Mouse (Mus musculus) kidney, embryonic 16.5 days (tissue): ENCODE measurements at regions not wholly inside any gene's neighbourhood (a gene's known extent, or its start where the extent isn't known, plus 50 kb on each side); places are given as distances from the start of the nearest gene placed in this dataset.

Experiments
- ATAC-seq: fragments of 200-750 bp; cut with Nextera tagmentation; 2 replicates; pipeline ENCODE4 v1.8.0; 2017; ENCODE audit warnings: moderate TSS enrichment; ENCODE audit not compliant: low FRiP score, low TSS enrichment
- H3K27ac ChIP-seq: fragments of 300-500 bp; sonication (generic); 2 replicates; pipeline ENCODE4 v1.5.1; 2014; ENCODE audit warnings: low read length
- H3K27me3 ChIP-seq: fragments of 300-500 bp; sonication (generic); 2 replicates; pipeline ENCODE4 v1.6.1; 2014; ENCODE audit warnings: low read length, control low read depth, mixed read lengths; ENCODE audit not compliant: insufficient read depth
- H3K36me3 ChIP-seq: fragments of 300-500 bp; sonication (generic); 2 replicates; pipeline ENCODE4 v1.6.1; 2014; ENCODE audit warnings: low read length, control low read depth, mixed read lengths; ENCODE audit not compliant: insufficient read depth
- H3K4me1 ChIP-seq: fragments of 300-500 bp; sonication (generic); 2 replicates; pipeline ENCODE4 v1.6.1; 2014; ENCODE audit warnings: low read length, control low read depth, mixed read lengths; ENCODE audit not compliant: insufficient read depth
- H3K4me2 ChIP-seq: fragments of 300-500 bp; sonication (generic); replicated peaks from 2 replicates; pipeline ENCODE4 v1.6.1; 2014; ENCODE audit warnings: low read depth, low read length
- H3K4me3 ChIP-seq: fragments of 300-500 bp; sonication (generic); 2 replicates; pipeline ENCODE4 v1.5.1; 2014; ENCODE audit warnings: mild to moderate bottlenecking, low read length
- H3K9ac ChIP-seq: fragments of 300-500 bp; sonication (generic); replicated peaks from 2 replicates; pipeline ENCODE4 v1.6.1; 2014; ENCODE audit warnings: low read length
- H3K9me3 ChIP-seq: fragments of 300-500 bp; sonication (generic); 2 replicates; pipeline ENCODE4 v1.6.1; 2016; ENCODE audit warnings: low read length, control low read depth
- WGBS: fragments of 180-500 bp; shearing (Covaris S2); extraction: QIAGEN DNeasy Blood & Tissue Kit; methylation state at CpG from one replicate; pipeline ENCODE4 v1.1.7; 2014; 5-methylcytosine and 5-hydroxymethylcytosine counted together

DNA sequence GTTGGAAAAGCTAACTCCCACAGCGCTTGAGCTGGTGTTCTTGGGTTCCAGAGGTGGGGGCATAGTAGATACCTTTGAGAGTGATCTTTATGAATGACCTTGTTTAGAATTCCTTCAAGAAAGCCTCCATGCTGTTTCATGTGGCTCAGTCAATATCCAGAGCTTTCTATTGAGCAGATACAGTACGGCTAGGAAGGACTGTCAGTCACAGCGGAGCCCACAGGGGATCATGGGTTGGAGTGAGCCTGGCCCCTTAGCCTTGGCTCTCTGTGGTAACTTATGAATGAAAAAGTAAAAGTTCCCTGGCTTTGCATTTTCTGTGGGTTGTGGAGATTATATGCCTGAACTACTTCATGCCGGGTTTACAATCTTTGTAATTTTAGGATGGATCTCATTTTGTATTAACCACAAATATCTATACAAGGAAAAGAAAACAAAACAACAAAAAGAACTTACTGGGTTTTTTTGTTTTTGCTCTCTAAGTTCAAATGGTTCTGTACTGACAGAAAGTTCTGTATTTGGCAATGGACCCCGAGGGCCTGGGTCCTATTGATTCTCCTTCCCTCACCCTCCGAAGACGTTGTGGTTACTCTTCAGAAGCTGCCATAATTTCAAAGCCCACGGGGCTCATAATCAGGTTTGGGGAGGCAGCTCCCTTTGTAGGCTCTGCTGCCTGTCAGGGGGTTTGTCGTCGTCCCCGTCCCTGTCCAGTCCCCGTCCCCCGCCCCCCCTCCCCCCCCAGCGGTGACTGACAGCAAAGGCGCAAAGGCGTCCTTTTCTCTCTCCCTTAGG, 117.7 kb upstream of the Tut7 start:
- 30% methylated on average over 16 of the region's 16 CpGs for WGBS
- H3K4me2 ChIP-seq: peak overlapping the region; percentile 33
- H3K36me3 ChIP-seq: no peaks in the 10 kb centered on the region
- peaks cover 21% of the 10 kb centered on the region for H3K4me1 ChIP-seq
- H3K27me3 ChIP-seq: no peaks in the 10 kb centered on the region
- H3K4me3 ChIP-seq: no peak overlapping the region
- ATAC-seq: no peak
- H3K9ac ChIP-seq: no peak overlapping the region
- H3K9me3 ChIP-seq: no peaks in the 10 kb centered on the region
- no peak overlapping the region for H3K27ac ChIP-seq

DNA sequence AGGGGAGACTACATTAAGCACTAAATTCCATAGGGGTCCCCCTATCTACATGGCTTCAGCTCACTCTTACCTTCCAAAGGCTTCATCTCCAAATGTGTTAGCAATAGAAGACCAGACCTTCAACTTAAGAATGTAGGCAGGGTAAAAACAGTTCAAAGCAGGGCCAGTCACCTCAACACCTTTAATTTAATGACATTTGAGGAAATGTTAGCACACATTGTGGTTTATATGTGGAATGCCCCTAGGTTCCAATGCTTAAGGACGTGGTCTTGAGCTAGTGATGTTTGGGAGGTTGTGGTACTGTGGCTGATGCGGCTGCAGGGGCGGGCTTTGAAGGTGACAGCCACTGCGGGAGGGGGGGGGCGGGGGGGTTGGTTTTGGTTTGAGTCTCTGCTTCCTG, 116.9 kb upstream of the Tut7 start:
- Histone ChIP-seq H3K36me3 (no peaks in the 10 kb centered on the region), H3K9me3 (no peaks in the 10 kb centered on the region), H3K27me3 (no peaks in the 10 kb centered on the region), H3K27ac (no peak overlapping the region), H3K4me1 (peaks cover 21% of the 10 kb centered on the region), H3K4me2 (no peak overlapping the region), H3K4me3 (no peak overlapping the region), H3K9ac (no peak overlapping the region)
- WGBS: 66% methylated on average over 5 of the region's 5 CpGs
- no peak for ATAC-seq

DNA sequence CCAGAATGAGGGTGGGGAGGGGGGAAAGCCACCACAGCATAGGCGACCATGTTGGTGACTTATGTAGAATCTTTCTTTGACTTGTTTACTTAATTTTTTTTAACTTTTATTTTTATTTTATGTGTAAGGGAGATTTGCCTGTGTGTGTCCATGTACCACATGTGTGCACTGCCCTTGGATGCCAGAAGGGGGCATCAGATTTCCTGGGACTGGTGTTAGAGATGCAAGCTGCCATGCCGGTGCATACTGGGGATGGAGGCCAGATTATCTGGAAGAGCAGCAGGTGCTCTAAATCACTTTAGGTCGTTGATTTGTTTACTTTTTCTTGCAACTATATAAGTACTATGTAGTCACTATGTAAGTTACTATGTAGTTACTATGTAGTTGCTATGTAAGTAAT, 114.2 kb upstream of the Tut7 start:
- Histone ChIP-seq H3K27me3 (no peaks in the 10 kb centered on the region), H3K9ac (no peak overlapping the region), H3K36me3 (no peaks in the 10 kb centered on the region), H3K4me2 (no peak overlapping the region), H3K4me3 (no peak overlapping the region), H3K27ac (no peak overlapping the region), H3K9me3 (no peaks in the 10 kb centered on the region), H3K4me1 (peaks cover 12% of the 10 kb centered on the region)
- ATAC-seq: no peak
- 60% methylated on average over 3 of the region's 3 CpGs for WGBS

DNA sequence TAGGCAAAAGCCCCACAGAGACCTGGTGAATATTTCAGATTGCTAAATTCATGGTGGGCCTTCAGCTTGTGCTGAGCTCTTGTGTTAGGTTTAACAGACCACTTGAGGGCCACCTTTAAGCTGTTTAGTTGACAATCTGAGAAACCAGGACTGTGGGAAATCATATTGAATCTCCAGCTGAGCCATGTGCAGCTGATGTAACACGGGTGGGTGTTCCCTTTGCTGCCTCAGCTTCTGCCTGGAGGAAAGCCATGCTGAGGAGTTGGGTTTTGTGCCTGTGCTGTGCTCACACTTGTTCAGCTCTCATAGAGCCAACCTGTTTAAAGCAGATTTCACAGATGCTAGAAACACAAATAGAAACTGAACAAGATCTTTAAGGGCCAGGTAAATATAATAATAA, 111.6 kb upstream of the Tut7 start:
- Histone ChIP-seq H3K27me3 (no peaks in the 10 kb centered on the region), H3K4me2 (no peak overlapping the region), H3K36me3 (no peaks in the 10 kb centered on the region), H3K9ac (no peak overlapping the region), H3K4me1 (no peaks in the 10 kb centered on the region), H3K4me3 (no peak overlapping the region), H3K27ac (no peak overlapping the region), H3K9me3 (no peaks in the 10 kb centered on the region)
- no peak for ATAC-seq
- 58% methylated on average over 1 of the region's 1 CpGs for WGBS

DNA sequence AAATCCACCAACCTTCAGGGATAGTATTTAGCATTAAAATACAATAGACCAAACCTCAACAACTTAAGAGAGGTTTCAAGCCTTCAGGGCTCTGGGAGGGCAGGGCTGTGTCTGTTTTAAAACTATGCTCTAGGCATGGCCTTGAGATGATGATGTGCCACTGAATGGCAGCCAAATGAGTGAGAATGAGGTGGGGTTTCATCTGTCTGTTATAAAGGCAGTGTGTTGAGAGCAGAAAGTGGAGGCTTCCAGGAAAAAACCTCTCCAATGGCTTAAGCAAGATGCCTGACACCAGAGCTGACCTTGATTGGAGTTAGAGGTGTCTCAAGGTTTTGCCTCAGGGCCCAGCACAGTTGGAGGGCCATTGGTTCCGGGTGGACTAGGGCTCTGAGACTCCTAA, 111.1 kb upstream of the Tut7 start:
- no peak overlapping the region for H3K4me2 ChIP-seq
- H3K27ac ChIP-seq: no peak overlapping the region
- no peak for ATAC-seq
- no peaks in the 10 kb centered on the region for H3K9me3 ChIP-seq
- no peaks in the 10 kb centered on the region for H3K27me3 ChIP-seq
- no peaks in the 10 kb centered on the region for H3K36me3 ChIP-seq
- no peak overlapping the region for H3K9ac ChIP-seq
- no peaks in the 10 kb centered on the region for H3K4me1 ChIP-seq
- H3K4me3 ChIP-seq: no peak overlapping the region
- WGBS: 76% methylated on average over 1 of the region's 1 CpGs

DNA sequence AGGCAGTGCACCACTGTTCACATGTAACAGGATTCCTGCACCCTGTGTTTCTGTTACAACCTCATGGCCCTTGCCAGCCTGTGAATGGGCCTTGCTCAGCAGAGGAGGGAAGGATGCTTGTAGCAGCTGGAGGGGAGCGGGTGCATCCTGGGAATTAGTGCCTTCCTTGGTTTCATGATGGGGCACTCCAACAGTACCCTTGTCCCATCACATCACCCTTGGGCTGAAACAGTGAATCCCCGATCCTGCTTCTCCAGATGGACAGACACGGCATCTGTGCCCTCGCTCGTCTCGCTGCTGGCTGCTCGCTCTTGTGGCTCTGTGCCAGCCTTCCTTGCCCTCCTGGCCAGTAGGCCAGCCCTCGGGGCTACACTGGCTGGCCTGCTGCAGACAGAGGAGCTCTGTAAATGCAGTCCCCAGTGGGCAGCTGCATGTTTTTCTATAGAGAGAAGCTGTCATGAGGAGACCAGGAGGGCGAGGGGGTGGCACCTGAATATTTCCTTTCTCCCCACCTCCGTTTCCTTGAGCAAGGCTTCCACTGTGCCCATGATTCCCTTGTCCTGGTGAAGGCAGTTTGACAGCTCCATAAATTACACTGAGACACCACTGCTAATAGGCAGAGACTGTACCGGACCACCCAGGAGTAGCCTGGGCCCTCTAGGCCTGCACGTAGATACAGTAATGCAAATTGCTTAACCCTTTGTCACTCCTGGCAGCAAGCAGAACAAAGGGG, 104.6 kb upstream of the Tut7 start:
- Histone ChIP-seq H3K4me3 (no peak overlapping the region), H3K4me2 (no peak overlapping the region), H3K4me1 (peaks cover 14% of the 10 kb centered on the region), H3K27ac (0 out of 2 replicates have a peak overlapping the region, but pooled peaks have one; percentile 24), H3K9me3 (no peaks in the 10 kb centered on the region), H3K27me3 (no peaks in the 10 kb centered on the region), H3K9ac (no peak overlapping the region), H3K36me3 (no peaks in the 10 kb centered on the region)
- peak; percentile 87 for ATAC-seq
- WGBS: 30% methylated on average over 12 of the region's 12 CpGs

DNA sequence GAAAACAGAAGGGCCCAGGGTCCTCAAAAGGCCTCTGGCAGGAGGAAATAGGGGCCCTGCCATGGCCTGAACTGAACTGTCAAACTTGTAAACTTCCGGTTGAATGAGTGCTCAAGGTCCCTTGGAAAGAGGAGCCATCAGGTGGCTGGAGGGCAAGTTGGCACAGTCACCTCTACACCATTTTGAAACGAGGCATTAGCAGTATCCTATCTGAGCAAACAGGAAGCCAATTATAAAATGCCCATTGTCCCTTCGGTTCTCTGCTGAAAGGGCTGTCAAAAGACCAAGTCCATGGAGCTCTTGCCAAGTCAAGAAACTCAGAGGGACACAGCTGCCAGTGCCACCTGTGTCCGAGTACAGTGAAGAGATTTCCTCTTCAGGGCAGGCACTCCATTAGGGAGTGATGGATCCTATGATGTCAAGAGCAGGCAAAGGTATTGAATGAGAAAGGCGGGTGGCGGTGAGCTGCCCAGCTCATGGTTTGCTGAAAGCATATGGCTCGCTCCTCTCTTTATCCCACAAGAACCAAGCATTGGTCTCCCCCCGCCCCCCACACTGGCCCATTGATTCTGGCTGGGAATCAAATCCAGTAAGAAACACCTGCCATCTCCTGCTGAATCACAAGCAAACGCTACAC, 103.0 kb upstream of the Tut7 start:
- peaks cover 14% of the 10 kb centered on the region for H3K4me1 ChIP-seq
- no peaks in the 10 kb centered on the region for H3K36me3 ChIP-seq
- H3K4me2 ChIP-seq: no peak overlapping the region
- no peak overlapping the region for H3K4me3 ChIP-seq
- no peak for ATAC-seq
- no peaks in the 10 kb centered on the region for H3K9me3 ChIP-seq
- no peak overlapping the region for H3K9ac ChIP-seq
- WGBS: 68% methylated on average over 9 of the region's 9 CpGs
- no peak overlapping the region for H3K27ac ChIP-seq
- no peaks in the 10 kb centered on the region for H3K27me3 ChIP-seq

DNA sequence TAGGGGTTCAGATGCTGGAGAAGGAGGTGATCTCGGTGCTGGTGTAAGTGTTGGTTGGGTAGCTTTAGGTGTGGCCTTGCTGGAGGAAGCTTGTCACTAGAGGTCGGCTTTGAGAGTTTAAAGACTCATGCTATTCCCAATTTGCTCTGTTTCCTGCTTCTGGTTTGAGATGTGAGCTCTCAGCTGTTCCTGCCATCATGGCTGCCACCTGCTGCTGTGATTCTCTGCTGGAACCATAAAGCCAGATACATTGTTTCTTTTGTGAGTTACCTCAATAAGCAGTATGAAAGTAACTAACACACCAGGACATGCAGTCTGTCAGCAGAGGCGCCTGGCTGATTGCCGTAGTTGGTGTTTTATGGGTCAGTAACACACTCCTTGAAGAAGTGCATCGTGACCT, 94.2 kb upstream of the Tut7 start:
- no peaks in the 10 kb centered on the region for H3K36me3 ChIP-seq
- no peaks in the 10 kb centered on the region for H3K27me3 ChIP-seq
- WGBS: 60% methylated on average over 5 of the region's 5 CpGs
- H3K9ac ChIP-seq: no peak overlapping the region; the same call in 1 of the 2 replicates
- peaks cover 7% of the 10 kb centered on the region; the same call in 1 of the 2 replicates for H3K4me1 ChIP-seq
- no peak for ATAC-seq
- H3K4me2 ChIP-seq: no peak overlapping the region
- H3K27ac ChIP-seq: peak overlapping the region; percentile 55
- no peaks in the 10 kb centered on the region for H3K9me3 ChIP-seq
- H3K4me3 ChIP-seq: no peak overlapping the region

DNA sequence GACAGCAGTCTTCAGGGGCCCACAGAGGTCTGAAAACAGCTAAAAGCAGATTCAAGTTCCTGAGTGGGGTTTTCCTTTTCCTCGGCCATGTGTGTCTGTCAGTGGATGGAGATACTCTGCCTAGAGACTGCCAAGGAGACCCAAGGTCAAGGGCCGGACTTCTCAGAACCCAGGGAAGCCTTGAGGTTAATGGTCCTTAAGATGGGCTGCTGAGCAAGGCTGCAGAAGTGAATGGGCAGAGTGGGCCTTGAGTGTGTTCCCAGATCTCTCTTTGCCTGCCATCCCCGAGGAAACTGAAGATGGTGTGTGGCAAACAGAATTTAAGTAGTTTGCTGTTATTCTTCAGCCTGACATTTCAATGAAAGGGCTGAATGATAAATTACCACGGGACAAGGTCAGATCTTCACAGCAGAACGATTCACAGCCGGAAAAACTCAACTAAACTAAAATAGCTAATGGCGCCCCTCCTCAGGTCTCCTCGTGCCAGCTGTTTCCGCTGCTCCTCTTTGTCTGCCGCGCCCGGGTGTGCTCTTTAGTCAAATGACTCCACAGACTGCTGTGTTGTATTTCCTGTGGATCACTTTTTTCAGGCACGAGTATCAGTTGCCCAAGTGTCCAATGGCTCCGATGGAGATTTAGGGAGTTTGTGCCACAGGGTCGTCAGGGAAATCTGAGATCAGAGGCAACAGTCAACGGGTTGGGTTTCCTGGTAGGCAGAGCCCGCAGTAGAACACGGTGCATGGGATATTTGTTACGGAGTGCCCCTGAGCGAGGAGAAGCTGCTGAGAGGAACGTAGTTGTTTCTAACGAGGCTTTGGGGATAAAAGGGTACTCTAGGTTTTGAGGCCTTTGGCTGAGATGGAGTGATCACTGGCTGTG, 93.5 kb upstream of the Tut7 start:
- no peak overlapping the region for H3K4me2 ChIP-seq
- H3K4me3 ChIP-seq: no peak overlapping the region
- H3K9ac ChIP-seq: no peak overlapping the region
- H3K9me3 ChIP-seq: no peaks in the 10 kb centered on the region
- H3K36me3 ChIP-seq: no peaks in the 10 kb centered on the region
- H3K4me1 ChIP-seq: peaks cover 7% of the 10 kb centered on the region; the same call in 1 of the 2 replicates
- H3K27me3 ChIP-seq: no peaks in the 10 kb centered on the region
- H3K27ac ChIP-seq: peak overlapping the region; percentile 55
- peak; percentile 88 for ATAC-seq
- WGBS: 21% methylated on average over 22 of the region's 22 CpGs
